ENCODE assay signal across 29 mouse cellular contexts in genomic region chr1:156461036-156461435, GRCm38 (mm10). TPM values are rescaled to one million over a fixed set of nuclear protein-coding genes. Genes with fewer than 3 reads are reported as not detected.
DNase-seq lines count a peak whose midpoint lies in the region; ATAC-seq and TF ChIP-seq lines count a peak whose summit lies in the region.
"Had no signal": no experiment of that assay in that cellular context is flagged by ENCODE, and none has a peak within 500 bp of the region (broad histone marks: within the 10 kb centered on the region; RNA-seq: fewer than 3 reads in every experiment).

No protein-coding gene starts in this region.

- no peaks in the 10 kb centered on the region for H3K27me3 ChIP-seq in liver, embryonic 13.5 days
- no peaks in the 10 kb centered on the region for H3K27me3 ChIP-seq in testis, adult 2 months (ENCODE audit: control insufficient read depth, insufficient read depth, low read length)
- H3K27me3 ChIP-seq: CH12.LX; embryonic facial prominence, embryonic 13.5 days; forebrain, embryonic 12.5 days; heart, embryonic 13.5 days; hindbrain, embryonic 12.5 days; hindbrain, embryonic 15.5 days; Patski had no signal

- no peak overlapping the region for H3K4me2 ChIP-seq in liver, embryonic 13.5 days
- H3K4me2 ChIP-seq: embryonic facial prominence, embryonic 13.5 days; forebrain, embryonic 12.5 days; heart, embryonic 13.5 days; hindbrain, embryonic 12.5 days; hindbrain, embryonic 15.5 days had no signal

- TF ChIP-seq CTCF in testis, adult 2 months (IDR thresholded peaks at IDR 0.05; ENCODE audit: control insufficient read depth, insufficient read depth, insufficient replicate concordance, low read depth, low read length), result no peak

- peak overlapping the region; percentile 50; the same call in 1 of the 2 replicates for H3K27ac ChIP-seq in liver, embryonic 13.5 days
- H3K27ac ChIP-seq in testis, adult 2 months (ENCODE audit: control insufficient read depth, insufficient read depth, low read depth, low read length), result 0 out of 2 replicates have a peak overlapping the region, but pooled peaks have one; percentile 42
- H3K27ac ChIP-seq: embryonic facial prominence, embryonic 13.5 days; forebrain, embryonic 12.5 days; heart, adult 2 months; heart, embryonic 10.5 days; hindbrain, embryonic 12.5 days; hindbrain, embryonic 15.5 days had no signal

- H3K4me3 ChIP-seq in liver, embryonic 13.5 days (replicated peaks), result no peak overlapping the region
- no peak overlapping the region for H3K4me3 ChIP-seq in testis, adult 2 months (ENCODE audit: control insufficient read depth, low read depth, low read length)
- H3K4me3 ChIP-seq: embryonic facial prominence, embryonic 13.5 days; erythroblast, embryonic 14.5 days; forebrain, embryonic 12.5 days; heart, adult 2 months; heart, embryonic 10.5 days; heart, embryonic 13.5 days; hindbrain, embryonic 12.5 days; hindbrain, embryonic 15.5 days had no signal

- WGBS in liver, embryonic 13.5 days (ENCODE audit: insufficient replicate concordance), result 73% methylated on average over 6 of the region's 6 CpGs

- H3K9me3 ChIP-seq in liver, embryonic 13.5 days (replicated peaks), result no peaks in the 10 kb centered on the region
- H3K9me3 ChIP-seq: embryonic facial prominence, embryonic 13.5 days; G1E; heart, embryonic 10.5 days; heart, embryonic 13.5 days; hindbrain, embryonic 15.5 days had no signal

- H3K9ac ChIP-seq in liver, embryonic 13.5 days, result no peak overlapping the region
- H3K9ac ChIP-seq: embryonic facial prominence, embryonic 13.5 days; forebrain, embryonic 12.5 days; heart, embryonic 13.5 days; hindbrain, embryonic 12.5 days; hindbrain, embryonic 15.5 days had no signal

- no peak for ATAC-seq in liver, embryonic 13.5 days (ENCODE audit: low read depth)
- ATAC-seq: forebrain, embryonic 16.5 days; Patski had no signal

- no peak for TF ChIP-seq POLR2A in testis, adult 2 months (IDR thresholded peaks at IDR 0.05; ENCODE audit: control insufficient read depth, low read depth, low read length)

- peak; percentile 60 for DNase-seq in heart, adult 11 months
- no peak for DNase-seq in heart, postnatal 4 days
- DNase-seq in liver, embryonic 13.5 days, result no peak
- no peak for DNase-seq in liver
- no peak for DNase-seq in testis, postnatal 10 days (ENCODE audit: low spot score)
- no peak for DNase-seq in gastrocnemius, adult 18-20 months (ENCODE audit: low spot score)
- DNase-seq: adrenal gland, postnatal 10 days; adrenal gland, postnatal 36 days; B cell, adult 2 months; cerebellum, adult 18-20 months; cerebellum, adult 9-10 months; cerebellum, postnatal 14 days; gastrocnemius, postnatal 25 days; heart, adult 2 months; heart, postnatal 14 days had no signal

- peaks cover 5% of the 10 kb centered on the region for H3K36me3 ChIP-seq in liver, embryonic 13.5 days
- H3K36me3 ChIP-seq in testis, adult 2 months (ENCODE audit: control insufficient read depth, insufficient read depth, low read length), result no peaks in the 10 kb centered on the region

- peaks cover 48% of the 10 kb centered on the region for H3K4me1 ChIP-seq in liver, embryonic 13.5 days (replicated peaks)
- peaks cover 5% of the 10 kb centered on the region; the same call in 1 of the 2 replicates for H3K4me1 ChIP-seq in testis, adult 2 months (ENCODE audit: control insufficient read depth, insufficient read depth, low read length)
- H3K4me1 ChIP-seq: embryonic facial prominence, embryonic 13.5 days; forebrain, embryonic 12.5 days; hindbrain, embryonic 12.5 days; hindbrain, embryonic 15.5 days had no signal

RNA-seq across cellular contexts. Expression of gene Soat1, which starts 13.1 kb away (rescaled TPM):
- 10 to 100 TPM; 32.4 to 34.9 TPM for total RNA-seq in heart, postnatal 4 days (2021)
- polyA plus RNA-seq in liver, embryonic 13.5 days (2015; fragmentation: Nextera tagmentation; extraction: Ambion mirVana), result 16.1 and 18.3 TPM in 2 replicates
- polyA plus RNA-seq in testis, adult 2 months (2012; rRNA removed), result 32.4 and 34.4 TPM in 2 replicates
- 1 to 10 TPM; 3.2 to 4.9 TPM for total RNA-seq in gastrocnemius, adult 18-20 months (2021)

RNA-seq across cellular contexts. Expression of gene Axdnd1, which starts 40.1 kb away (rescaled TPM):
- under 1 TPM in 1 of 2 experiments, not detected in 1; 0.12 TPM for total RNA-seq in heart, postnatal 4 days (2021)
- 0.09 TPM in 1 of 2 replicates, not detected in the other for polyA plus RNA-seq in liver, embryonic 13.5 days (2015; fragmentation: Nextera tagmentation; extraction: Ambion mirVana)
- polyA plus RNA-seq in testis, adult 2 months (2012; rRNA removed), result 151 and 198 TPM in 2 replicates
- total RNA-seq in gastrocnemius, adult 18-20 months (2021), result not detected
- total RNA-seq: CH12.LX; gastrocnemius, adult 8-10 months; gastrocnemius, postnatal 25 days; heart, adult 2 months; hematopoietic stem cell, adult 5-6 weeks had no signal
- polyA plus RNA-seq: erythroblast, embryonic 14.5 days; forebrain, embryonic 16.5 days; G1E; heart, adult 2 months had no signal

Comparison
In these comparisons a context has a peak if more than half of its experiments do, and no peak if none do; other contexts are left out.
1. RNA of gene Soat1, which starts 13.1 kb away (total RNA-seq): 32.4 to 34.9 TPM in heart, postnatal 4 days; 3.2 to 4.9 TPM in gastrocnemius, adult 18-20 months; every median in the first group is over 4 times any median in the second.